Mouse (Mus musculus) spleen, postnatal 10 days (tissue): Measurements from ENCODE around the gene Kcnj11.

Experiments
- DNase-seq, 2 experiments: peaks; one replicate each; pipeline ENCODE4 v3.0.0; 2021 to 2022; ENCODE audit warnings: low spot score in 2 of 2

Kcnj11 gene

DNA sequence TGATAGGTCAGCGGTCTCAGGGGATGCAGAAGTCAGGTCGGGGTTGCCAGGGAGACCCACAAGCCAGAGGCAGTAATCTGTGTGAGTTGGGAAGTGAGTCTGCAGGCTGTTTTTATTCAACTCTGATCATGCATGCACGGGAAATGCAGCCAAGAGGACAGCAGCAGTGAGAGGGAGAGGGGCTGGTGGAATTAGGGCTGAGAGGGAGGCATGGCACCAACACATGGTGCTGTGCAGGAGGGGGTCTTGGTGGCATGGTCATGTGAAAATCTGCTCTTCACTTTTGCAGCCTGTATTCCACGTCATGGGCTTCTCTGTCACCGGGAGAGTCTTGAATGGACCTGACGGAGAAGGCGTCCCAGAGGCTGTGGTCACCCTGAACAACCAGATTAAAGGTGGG lies 50.6 kb downstream of the Kcnj11 start:
- DNase-seq = no peak

DNA sequence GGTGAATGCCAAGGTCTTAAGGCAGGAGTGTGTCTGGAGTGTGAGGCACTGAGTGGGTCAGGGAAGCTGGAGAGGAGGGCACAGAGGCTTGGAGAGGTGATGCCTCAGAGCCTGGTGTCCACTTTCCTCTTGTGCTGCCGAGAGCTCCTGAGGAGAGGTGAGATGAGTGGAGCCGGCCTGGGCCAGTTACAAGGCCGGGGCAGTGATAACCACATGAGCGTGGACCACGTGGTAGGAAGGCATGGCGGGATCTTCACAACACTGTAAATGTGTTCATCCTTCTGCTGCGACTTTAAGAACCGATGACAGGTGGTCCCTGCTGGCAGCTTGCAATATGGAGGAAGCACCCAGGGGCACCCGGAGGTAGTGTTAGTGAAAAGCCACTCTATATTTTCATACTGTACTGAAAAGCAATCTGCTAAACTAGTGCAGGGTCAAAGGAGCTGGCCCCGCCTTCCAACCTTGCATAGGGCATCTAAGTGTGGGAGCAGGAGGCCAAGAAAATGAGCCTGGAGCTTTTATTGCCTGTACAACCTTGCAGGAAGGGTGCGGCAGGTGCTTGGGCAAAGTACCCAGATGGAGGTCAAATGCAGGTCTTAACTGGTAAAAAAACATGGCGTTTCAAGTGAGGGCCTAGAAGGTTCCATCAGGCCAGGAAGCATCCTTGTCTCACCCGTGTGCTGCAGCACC lies 52.5 kb downstream of the Kcnj11 start:
- DNase-seq = no peak

- no peak for DNase-seq
Measured at GRCm38 (mm10) chr7:46045882-46046281, 54.7 kb downstream of the Kcnj11 start.

GRCm38 (mm10) chr7:46044106-46044505 lies 56.5 kb downstream of the Kcnj11 start:
- DNase-seq = no peak
